Mouse (Mus musculus) heart, postnatal 0 days (tissue): ENCODE results near the gene Mad2l2. TPM values are rescaled to one million over a fixed set of nuclear protein-coding genes. Genes with fewer than 3 reads are reported as not detected.
A peak's percentile ranks its signal among the peaks of the same experiment; 100 is the strongest.

Experiments used
- ATAC-seq: fragments of 200-750 bp; cut with Nextera tagmentation; 2 replicates; pipeline ENCODE4 v1.8.0; 2017; ENCODE audit warnings: low read depth, moderate number of reproducible peaks, moderate library complexity; ENCODE audit not compliant: insufficient read depth
- DNase-seq: peaks from one replicate; pipeline ENCODE4 v3.0.0-alpha.2; 2016; ENCODE audit warnings: low spot score
- H3K27ac ChIP-seq: fragments of 300-500 bp; sonication (generic); 2 replicates; pipeline ENCODE4 v1.5.1; 2014; ENCODE audit warnings: low read depth, mild to moderate bottlenecking
- H3K27me3 ChIP-seq: fragments of 300-500 bp; sonication (generic); 2 replicates; pipeline ENCODE4 v1.6.1; 2014; ENCODE audit warnings: low read length, mixed read lengths; ENCODE audit not compliant: control insufficient read depth, insufficient read depth
- H3K36me3 ChIP-seq: fragments of 300-500 bp; sonication (generic); replicated peaks from 2 replicates; pipeline ENCODE4 v1.6.1; 2014; ENCODE audit warnings: low read length, mixed read lengths; ENCODE audit not compliant: control insufficient read depth, insufficient read depth
- H3K4me1 ChIP-seq: fragments of 300-500 bp; sonication (generic); 2 replicates; pipeline ENCODE4 v1.6.1; 2014; ENCODE audit warnings: antibody characterized with exemption; ENCODE audit not compliant: control insufficient read depth, insufficient read depth
- H3K4me2 ChIP-seq: fragments of 300-500 bp; sonication (generic); 2 replicates; pipeline ENCODE4 v1.6.1; 2014; ENCODE audit warnings: low read depth, mild to moderate bottlenecking, low read length, moderate library complexity
- H3K4me3 ChIP-seq: fragments of 300-500 bp; sonication (generic); 2 replicates; pipeline ENCODE4 v1.5.1; 2014; ENCODE audit warnings: low read depth, low read length
- H3K9ac ChIP-seq: fragments of 300-500 bp; sonication (generic); replicated peaks from 2 replicates; pipeline ENCODE4 v1.6.1; 2014; ENCODE audit warnings: low read depth, low read length, mixed read lengths
- H3K9me3 ChIP-seq: fragments of 300-500 bp; sonication (generic); replicated peaks from 2 replicates; pipeline ENCODE4 v1.6.1; 2016; ENCODE audit warnings: low read length; ENCODE audit not compliant: control insufficient read depth
- CTCF ChIP-seq: IDR thresholded peaks from 2 replicates; pipeline ENCODE4 v1.5.1; 2016; ENCODE audit warnings: antibody characterized with exemption, control low read depth, low read depth
- EP300 ChIP-seq: IDR thresholded peaks from 2 replicates; pipeline ENCODE4 v1.6.1; 2016; ENCODE audit warnings: antibody characterized with exemption, low read depth
- WGBS: fragments of 180-500 bp; shearing (Covaris S2); extraction: QIAGEN DNeasy Blood & Tissue Kit; methylation state at CpG from one replicate; pipeline ENCODE4 v1.1.7; 2014; 5-methylcytosine and 5-hydroxymethylcytosine counted together
- polyA plus RNA-seq: library from polyadenylated mRNA; unstranded; fragments of >200 nt; fragmentation: Nextera tagmentation; extraction: Ambion mirVana; gene quantifications from 2 replicates; pipeline ENCODE4 v1.2.1, GENCODE M21; 2015
- total RNA-seq: library from RNA; depleted of rRNA; stranded (reverse); fragments of >200 nt; gene quantifications from 2 replicates; pipeline ENCODE4 v1.2.3, GENCODE M21; 2014; ENCODE audit warnings: low replicate concordance; rRNA removed

Mad2l2 gene
- total RNA-seq = 6.1 and 6.7 TPM in 2 replicates
- 36.2 and 40.1 TPM in 2 replicates for polyA plus RNA-seq

GRCm38 (mm10) chr4:148130133-148130532 lies at the start of gene Mad2l2:
Gene Mad2l2, plus strand, starts transcription at chr4:148130384.
- peak within 1 kb of the TSS; percentile 52 for H3K4me3 ChIP-seq
- H3K9ac ChIP-seq = no peak within 1 kb of the TSS
- ATAC-seq (no peak), DNase-seq (no peak)
- H3K4me2 ChIP-seq = peak within 1 kb of the TSS; percentile 83
- no peak within 1 kb of the TSS for H3K27ac ChIP-seq
- H3K27me3 ChIP-seq = peaks cover 55% of the 10 kb centered on the region
- no peaks in the 10 kb centered on the region for H3K36me3 ChIP-seq
- under 1% methylated on average over 18 of the region's 18 CpGs for WGBS
- no peak for TF ChIP-seq EP300
- no peak for TF ChIP-seq CTCF
- H3K4me1 ChIP-seq = no peaks in the 10 kb centered on the region
- no peaks in the 10 kb centered on the region for H3K9me3 ChIP-seq

- ATAC-seq (no peak), DNase-seq (no peak)
- Histone ChIP-seq H3K27me3 (no peaks in the 10 kb centered on the region), H3K4me1 (peaks cover 19% of the 10 kb centered on the region), H3K4me2 (no peak overlapping the region), H3K9ac (no peak overlapping the region), H3K9me3 (no peaks in the 10 kb centered on the region), H3K4me3 (no peak overlapping the region), H3K36me3 (peaks cover 25% of the 10 kb centered on the region), H3K27ac (no peak overlapping the region)
- WGBS = 86% methylated on average over 1 of the region's 1 CpGs
- TF ChIP-seq CTCF (no peak), EP300 (no peak)
Measured at GRCm38 (mm10) chr4:148080597-148080973, 49.6 kb upstream of the Mad2l2 start.

DNA sequence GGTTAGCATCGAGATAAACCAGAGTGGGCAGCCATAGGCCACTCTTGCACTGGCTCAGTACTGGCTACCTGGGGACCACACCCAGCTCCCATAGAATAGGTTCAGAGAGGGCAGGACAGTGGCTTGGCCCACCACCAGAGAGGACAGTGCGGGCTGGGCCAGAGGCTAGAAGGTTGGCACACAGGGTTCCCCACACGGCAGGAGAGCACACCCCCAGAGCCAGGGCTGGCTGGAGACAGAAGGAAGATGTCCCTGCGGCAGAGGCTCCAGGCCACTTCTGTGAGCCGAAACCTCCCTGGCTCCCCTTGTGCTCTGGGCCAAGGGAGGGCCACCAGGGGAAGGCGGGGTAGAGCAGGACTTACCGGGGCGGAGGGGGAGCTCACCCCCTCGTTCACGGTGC lies 49.0 kb upstream of the Mad2l2 start:
- no peak overlapping the region for H3K9ac ChIP-seq
- no peak overlapping the region for H3K27ac ChIP-seq
- peaks cover 25% of the 10 kb centered on the region for H3K36me3 ChIP-seq
- H3K4me1 ChIP-seq = peaks cover 21% of the 10 kb centered on the region
- 88% methylated on average over 10 of the region's 10 CpGs for WGBS
- DNase-seq = no peak
- no peaks in the 10 kb centered on the region for H3K27me3 ChIP-seq
- H3K9me3 ChIP-seq = no peaks in the 10 kb centered on the region
- H3K4me3 ChIP-seq = no peak overlapping the region
- TF ChIP-seq EP300 (no peak), CTCF (no peak)
- no peak for ATAC-seq
- no peak overlapping the region for H3K4me2 ChIP-seq

GRCm38 (mm10) chr4:148082257-148083044 lies 47.7 kb upstream of the Mad2l2 start:
- Histone ChIP-seq H3K9me3 (no peaks in the 10 kb centered on the region), H3K27me3 (no peaks in the 10 kb centered on the region), H3K36me3 (peaks cover 25% of the 10 kb centered on the region), H3K4me2 (no peak overlapping the region), H3K27ac (peak overlapping the region; percentile 27; the same call in 1 of the 2 replicates), H3K4me3 (no peak overlapping the region), H3K4me1 (peaks cover 29% of the 10 kb centered on the region), H3K9ac (no peak overlapping the region)
- TF ChIP-seq CTCF (peak; percentile 69), EP300 (no peak)
- DNase-seq = peak; percentile 51
- ATAC-seq = no peak
- 46% methylated on average over 12 of the region's 12 CpGs for WGBS

DNA sequence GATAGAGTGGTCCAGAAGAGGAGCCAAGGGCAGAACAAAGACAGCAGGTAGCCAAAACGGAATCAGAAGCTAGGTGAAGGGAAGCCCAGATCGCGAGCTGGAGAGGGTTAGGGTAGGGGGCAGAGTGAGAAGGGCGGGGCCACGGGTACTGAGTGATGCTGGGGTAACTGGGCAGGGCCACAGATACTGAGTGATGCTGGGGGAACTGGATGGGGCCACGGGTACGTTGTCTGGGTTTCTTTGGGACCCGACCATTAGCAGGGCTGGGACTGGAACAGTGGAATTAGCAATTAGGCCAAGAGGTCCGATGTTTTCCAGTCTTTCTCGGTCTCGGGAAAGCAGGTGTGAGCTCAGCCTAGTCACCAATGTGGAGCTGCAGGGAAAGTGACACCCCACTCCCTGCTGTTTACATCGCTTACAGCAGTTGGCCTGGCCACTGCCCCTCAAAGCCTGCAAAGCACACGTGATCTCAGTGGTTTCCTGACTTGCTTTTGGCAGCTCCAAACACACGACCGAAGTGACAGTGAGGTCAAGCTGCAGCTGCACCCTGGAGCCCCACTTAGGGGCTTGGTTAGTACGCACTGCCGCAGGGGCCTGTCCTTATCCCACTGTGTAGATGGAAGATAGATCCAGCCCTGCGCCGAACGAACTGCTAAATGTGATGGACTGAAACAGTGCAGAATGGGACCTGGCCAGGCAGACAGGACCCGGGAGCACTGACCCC lies 46.8 kb upstream of the Mad2l2 start:
- TF ChIP-seq EP300 = no peak
- H3K4me2 ChIP-seq = peak overlapping the region; percentile 14; the same call in 1 of the 2 replicates
- DNase-seq = no peak
- no peaks in the 10 kb centered on the region for H3K9me3 ChIP-seq
- 51% methylated on average over 21 of the region's 21 CpGs for WGBS
- H3K9ac ChIP-seq = no peak overlapping the region
- no peaks in the 10 kb centered on the region for H3K27me3 ChIP-seq
- 0 out of 2 replicates have a peak, but pooled peaks have one; percentile 5 for ATAC-seq
- H3K27ac ChIP-seq = peak overlapping the region; percentile 52; the same call in 1 of the 2 replicates
- H3K4me1 ChIP-seq = peaks cover 29% of the 10 kb centered on the region
- H3K36me3 ChIP-seq = peaks cover 25% of the 10 kb centered on the region
- H3K4me3 ChIP-seq = no peak overlapping the region
